Mouse (Mus musculus): ENCODE measurements around the gene Fam208b. TPM values are rescaled to one million over a fixed set of nuclear protein-coding genes. Genes with fewer than 3 reads are reported as not detected.
A peak's percentile ranks its signal among the peaks of the same experiment; 100 is the strongest.

Gene Fam208b
- polyA plus RNA-seq, 2 experiments, result 3.5 to 4.2 TPM

GRCm38 (mm10) chr13:3547410-3547809 is 63.5 kb downstream of the Fam208b start:
- DNase-seq (ENCODE audit: low read depth in 3 of 3, low spot score in 3 of 3), result no peak
- ATAC-seq (ENCODE audit: insufficient read depth), result no peak
- WGBS (ENCODE audit: insufficient replicate concordance), result 86% methylated on average over 3 of the region's 3 CpGs
- no peaks in the 10 kb centered on the region for H3K9me3 ChIP-seq (ENCODE audit: control insufficient read depth, low read length)
- H3K27ac ChIP-seq, result no peak overlapping the region
- H3K4me3 ChIP-seq (ENCODE audit: insufficient read depth in 1 of 2, low read depth in 2 of 2, low read length in 2 of 2), result no peak overlapping the region
- H3K4me1 ChIP-seq (replicated peaks; ENCODE audit: control insufficient read depth in 2 of 2, insufficient read depth in 2 of 2, low read length in 1 of 2), result peaks cover 6 to 8% of the 10 kb centered on the region in 2 experiments; a peak in 3 of 4 replicates
- H3K9ac ChIP-seq (replicated peaks), result no peak overlapping the region
- H3K36me3 ChIP-seq (replicated peaks; ENCODE audit: control insufficient read depth, insufficient read depth, low read depth), result peaks cover 12% of the 10 kb centered on the region
- H3K27me3 ChIP-seq (ENCODE audit: control insufficient read depth, insufficient read depth, low read length), result no peaks in the 10 kb centered on the region
- H3K4me2 ChIP-seq (ENCODE audit: low read depth), result no peak overlapping the region
- TF ChIP-seq EP300 (IDR thresholded peaks at IDR 0.05; ENCODE audit: low read depth), result no peak
- TF ChIP-seq CTCF (IDR thresholded peaks at IDR 0.05; ENCODE audit: low read depth), result no peak

GRCm38 (mm10) chr13:3544925-3545324 is 66.0 kb downstream of the Fam208b start:
- DNase-seq (ENCODE audit: low read depth in 3 of 3, low spot score in 3 of 3), result no peak
- H3K9me3 ChIP-seq (ENCODE audit: control insufficient read depth, low read length), result no peaks in the 10 kb centered on the region
- H3K27me3 ChIP-seq (ENCODE audit: control insufficient read depth, insufficient read depth, low read length), result no peaks in the 10 kb centered on the region
- H3K4me3 ChIP-seq (ENCODE audit: insufficient read depth in 1 of 2, low read depth in 2 of 2, low read length in 2 of 2), result no peak overlapping the region
- TF ChIP-seq EP300 (IDR thresholded peaks at IDR 0.05; ENCODE audit: low read depth) (no peak), CTCF (IDR thresholded peaks at IDR 0.05; ENCODE audit: low read depth) (no peak)
- 0 out of 2 replicates have a peak overlapping the region, but pooled peaks have one; percentile 27 for H3K9ac ChIP-seq (replicated peaks)
- peaks cover 11% of the 10 kb centered on the region for H3K36me3 ChIP-seq (replicated peaks; ENCODE audit: control insufficient read depth, insufficient read depth, low read depth)
- H3K4me2 ChIP-seq (ENCODE audit: low read depth), result no peak overlapping the region
- peaks cover 13 to 17% of the 10 kb centered on the region in 2 experiments for H3K4me1 ChIP-seq (replicated peaks; ENCODE audit: control insufficient read depth in 2 of 2, insufficient read depth in 2 of 2, low read length in 1 of 2)
- WGBS (ENCODE audit: insufficient replicate concordance), result 40% methylated on average over 5 of the region's 5 CpGs
- H3K27ac ChIP-seq, result no peak overlapping the region
- peak; percentile 60 for ATAC-seq (ENCODE audit: insufficient read depth)

- ATAC-seq (ENCODE audit: insufficient read depth), result 0 out of 2 replicates have a peak, but pooled peaks have one; percentile 40
- H3K9ac ChIP-seq (replicated peaks), result no peak overlapping the region
Observed at GRCm38 (mm10) chr13:3544077-3544874, 66.6 kb downstream of the Fam208b start.

GRCm38 (mm10) chr13:3541159-3541782 is 69.6 kb downstream of the Fam208b start:
- H3K27ac ChIP-seq, result no peak overlapping the region
- ATAC-seq (ENCODE audit: insufficient read depth) (no peak), DNase-seq (ENCODE audit: low read depth in 3 of 3, low spot score in 3 of 3) (no peak)
- H3K4me3 ChIP-seq (ENCODE audit: insufficient read depth in 1 of 2, low read depth in 2 of 2, low read length in 2 of 2), result no peak overlapping the region
- H3K4me1 ChIP-seq (replicated peaks; ENCODE audit: control insufficient read depth in 2 of 2, insufficient read depth in 2 of 2, low read length in 1 of 2), result peaks cover 23 to 26% of the 10 kb centered on the region in 2 experiments
- H3K9ac ChIP-seq (replicated peaks), result no peak overlapping the region; the same call in 1 of the 2 replicates
- no peak for TF ChIP-seq CTCF (IDR thresholded peaks at IDR 0.05; ENCODE audit: low read depth)
- TF ChIP-seq EP300 (IDR thresholded peaks at IDR 0.05; ENCODE audit: low read depth), result no peak
- H3K27me3 ChIP-seq (ENCODE audit: control insufficient read depth, insufficient read depth, low read length), result no peaks in the 10 kb centered on the region
- no peaks in the 10 kb centered on the region for H3K36me3 ChIP-seq (replicated peaks; ENCODE audit: control insufficient read depth, insufficient read depth, low read depth)
- H3K4me2 ChIP-seq (ENCODE audit: low read depth), result peak overlapping the region; percentile 92; the same call in 1 of the 2 replicates
- no peaks in the 10 kb centered on the region for H3K9me3 ChIP-seq (ENCODE audit: control insufficient read depth, low read length)
- 61% methylated on average over 2 of the region's 2 CpGs for WGBS (ENCODE audit: insufficient replicate concordance)

More at GRCm38 (mm10) chr13:3544077-3544874, 66.6 kb downstream of the Fam208b start:
- Histone ChIP-seq H3K36me3 (replicated peaks; ENCODE audit: control insufficient read depth, insufficient read depth, low read depth) (peaks cover 8% of the 10 kb centered on the region), H3K4me3 (ENCODE audit: insufficient read depth in 1 of 2, low read depth in 2 of 2, low read length in 2 of 2) (no peak overlapping the region), H3K27me3 (ENCODE audit: control insufficient read depth, insufficient read depth, low read length) (no peaks in the 10 kb centered on the region), H3K4me1 (replicated peaks; ENCODE audit: control insufficient read depth in 2 of 2, insufficient read depth in 2 of 2, low read length in 1 of 2) (peaks cover 16 to 21% of the 10 kb centered on the region in 2 experiments), H3K27ac (no peak overlapping the region), H3K9me3 (ENCODE audit: control insufficient read depth, low read length) (no peaks in the 10 kb centered on the region), H3K4me2 (ENCODE audit: low read depth) (no peak overlapping the region)
- no peak for DNase-seq (ENCODE audit: low read depth in 3 of 3, low spot score in 3 of 3)
- TF ChIP-seq CTCF (IDR thresholded peaks at IDR 0.05; ENCODE audit: low read depth) (0 out of 2 replicates have a peak, but pooled peaks have one; percentile 12), EP300 (IDR thresholded peaks at IDR 0.05; ENCODE audit: low read depth) (no peak)
- WGBS (ENCODE audit: insufficient replicate concordance), result 78% methylated on average over 4 of the region's 4 CpGs

GRCm38 (mm10) chr13:3540166-3540565 is 70.7 kb downstream of the Fam208b start:
- DNase-seq (ENCODE audit: low read depth in 3 of 3, low spot score in 3 of 3) (no peak), ATAC-seq (ENCODE audit: insufficient read depth) (no peak)
- 57% methylated on average over 2 of the region's 2 CpGs for WGBS (ENCODE audit: insufficient replicate concordance)
- no peak overlapping the region for H3K27ac ChIP-seq
- no peaks in the 10 kb centered on the region for H3K27me3 ChIP-seq (ENCODE audit: control insufficient read depth, insufficient read depth, low read length)
- H3K4me2 ChIP-seq (ENCODE audit: low read depth), result peak overlapping the region; percentile 92
- no peaks in the 10 kb centered on the region for H3K36me3 ChIP-seq (replicated peaks; ENCODE audit: control insufficient read depth, insufficient read depth, low read depth)
- peak overlapping the region in 1 of 2 experiments; percentile 88; a peak in 2 of 4 replicates for H3K4me3 ChIP-seq (ENCODE audit: insufficient read depth in 1 of 2, low read depth in 2 of 2, low read length in 2 of 2)
- TF ChIP-seq CTCF (IDR thresholded peaks at IDR 0.05; ENCODE audit: low read depth), result no peak
- peak overlapping the region; percentile 24 for H3K9ac ChIP-seq (replicated peaks)
- H3K9me3 ChIP-seq (ENCODE audit: control insufficient read depth, low read length), result no peaks in the 10 kb centered on the region
- H3K4me1 ChIP-seq (replicated peaks; ENCODE audit: control insufficient read depth in 2 of 2, insufficient read depth in 2 of 2, low read length in 1 of 2), result peaks cover 23 to 26% of the 10 kb centered on the region in 2 experiments
